Mouse (Mus musculus): ENCODE measurements around the gene Slc26a8. TPM values are rescaled to one million over a fixed set of nuclear protein-coding genes. Genes with fewer than 3 reads are reported as not detected.

Gene Slc26a8
- polyA plus RNA-seq, 1 experiment from 2014 or later, result 0.14 TPM

DNA sequence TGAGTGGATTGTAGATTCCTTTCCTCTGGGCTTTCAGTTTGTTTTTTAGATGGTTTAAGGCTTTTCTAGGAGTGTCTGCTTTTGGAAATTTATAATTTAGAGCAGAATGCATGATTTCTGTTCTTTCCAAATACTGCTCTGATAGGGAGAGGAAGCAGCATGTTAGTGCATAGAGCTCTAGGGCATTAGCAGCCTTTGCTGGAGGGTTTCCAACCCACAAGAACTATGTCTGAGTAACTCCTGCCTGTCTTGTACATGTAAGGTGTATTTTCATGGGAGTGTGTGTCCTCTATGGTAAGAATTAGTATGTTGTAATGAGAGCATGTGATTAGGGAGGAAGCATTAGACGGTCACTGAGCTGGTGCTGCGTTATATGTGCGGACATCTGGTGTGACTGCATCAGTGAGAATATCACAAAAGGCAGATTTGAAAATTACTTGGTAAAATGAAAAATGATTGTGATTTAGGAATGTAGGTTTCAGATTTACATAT, 17.1 kb upstream of the Slc26a8 start:
- H3K9ac ChIP-seq (ENCODE audit: low read depth, low read length), result no peak overlapping the region
- no peak overlapping the region for H3K4me3 ChIP-seq (ENCODE audit: low read depth, low read length)
- WGBS (ENCODE audit: insufficient replicate concordance), result 94% methylated on average over 3 of the region's 3 CpGs
- peaks cover 19% of the 10 kb centered on the region for H3K4me1 ChIP-seq (ENCODE audit: control insufficient read depth, insufficient read depth, low read length)
- ATAC-seq (replicated peaks; ENCODE audit: insufficient number of reproducible peaks, low FRiP score, low TSS enrichment), result no peak
- H3K27me3 ChIP-seq (ENCODE audit: control insufficient read depth, insufficient read depth, low read length), result no peaks in the 10 kb centered on the region
- no peak overlapping the region for H3K4me2 ChIP-seq
- peaks cover 3% of the 10 kb centered on the region; the same call in 1 of the 2 replicates for H3K36me3 ChIP-seq (ENCODE audit: control insufficient read depth, insufficient read depth, low read length)
- no peak overlapping the region for H3K27ac ChIP-seq (ENCODE audit: low read depth, low read length)
- H3K9me3 ChIP-seq (replicated peaks; ENCODE audit: control insufficient read depth, low read length), result no peaks in the 10 kb centered on the region

DNA sequence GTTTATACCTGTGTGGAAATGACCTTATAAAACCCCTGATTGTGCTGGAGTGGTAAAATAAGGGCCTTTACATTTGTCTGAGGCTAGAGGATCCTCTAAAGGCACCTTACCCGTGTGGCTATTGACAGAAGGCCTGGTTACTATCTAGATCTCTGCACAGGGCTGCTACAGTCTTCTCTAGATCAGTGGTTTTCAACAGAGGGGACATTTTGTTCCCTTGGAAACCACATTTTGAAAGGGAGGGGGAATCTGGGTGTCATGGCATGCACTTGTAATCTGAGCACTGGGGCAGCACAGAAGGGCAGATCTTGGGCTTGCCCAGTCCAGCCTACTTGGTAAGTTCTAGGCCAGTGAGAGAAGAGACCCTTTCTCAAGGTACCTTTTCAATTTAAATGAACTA, 16.7 kb upstream of the Slc26a8 start:
- no peak for ATAC-seq (replicated peaks; ENCODE audit: insufficient number of reproducible peaks, low FRiP score, low TSS enrichment)
- 24% methylated on average over 1 of the region's 1 CpGs for WGBS (ENCODE audit: insufficient replicate concordance)
- H3K9ac ChIP-seq (ENCODE audit: low read depth, low read length), result no peak overlapping the region
- peaks cover 5% of the 10 kb centered on the region; the same call in 1 of the 2 replicates for H3K36me3 ChIP-seq (ENCODE audit: control insufficient read depth, insufficient read depth, low read length)
- H3K27me3 ChIP-seq (ENCODE audit: control insufficient read depth, insufficient read depth, low read length), result no peaks in the 10 kb centered on the region
- H3K4me1 ChIP-seq (ENCODE audit: control insufficient read depth, insufficient read depth, low read length), result peaks cover 14% of the 10 kb centered on the region
- H3K9me3 ChIP-seq (replicated peaks; ENCODE audit: control insufficient read depth, low read length), result no peaks in the 10 kb centered on the region
- H3K4me3 ChIP-seq (ENCODE audit: low read depth, low read length), result no peak overlapping the region
- H3K27ac ChIP-seq (ENCODE audit: low read depth, low read length), result no peak overlapping the region
- H3K4me2 ChIP-seq, result no peak overlapping the region

DNA sequence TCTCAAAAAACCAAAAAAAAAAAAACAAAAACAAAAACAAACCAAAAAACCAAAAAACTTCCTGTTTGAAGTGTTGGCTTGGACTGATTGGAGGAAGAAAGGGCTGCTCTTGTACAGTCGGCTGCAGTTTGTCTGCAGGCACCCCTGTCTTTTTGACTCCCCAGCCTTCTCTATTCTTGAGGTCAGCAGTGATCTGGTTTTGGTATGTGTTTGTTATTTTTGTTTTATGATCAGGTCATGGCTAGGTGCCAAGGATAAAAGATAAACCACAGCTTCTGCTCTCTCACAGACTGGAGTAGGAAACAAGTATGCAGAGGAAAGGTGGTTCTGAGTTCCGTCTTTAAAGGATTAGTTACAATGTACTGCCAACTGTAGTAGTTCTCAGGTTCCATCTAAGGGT, 12.6 kb upstream of the Slc26a8 start:
- no peak for ATAC-seq (replicated peaks; ENCODE audit: insufficient number of reproducible peaks, low FRiP score, low TSS enrichment)
- Histone ChIP-seq H3K9me3 (replicated peaks; ENCODE audit: control insufficient read depth, low read length) (no peaks in the 10 kb centered on the region), H3K4me1 (ENCODE audit: control insufficient read depth, insufficient read depth, low read length) (peaks cover 15% of the 10 kb centered on the region), H3K27ac (ENCODE audit: low read depth, low read length) (peak overlapping the region; percentile 62; the same call in 1 of the 2 replicates), H3K4me3 (ENCODE audit: low read depth, low read length) (no peak overlapping the region), H3K4me2 (no peak overlapping the region), H3K9ac (ENCODE audit: low read depth, low read length) (no peak overlapping the region), H3K27me3 (ENCODE audit: control insufficient read depth, insufficient read depth, low read length) (no peaks in the 10 kb centered on the region), H3K36me3 (ENCODE audit: control insufficient read depth, insufficient read depth, low read length) (peaks cover 5% of the 10 kb centered on the region; the same call in 1 of the 2 replicates)
- WGBS (ENCODE audit: insufficient replicate concordance), result 51% methylated on average over 2 of the region's 2 CpGs

DNA sequence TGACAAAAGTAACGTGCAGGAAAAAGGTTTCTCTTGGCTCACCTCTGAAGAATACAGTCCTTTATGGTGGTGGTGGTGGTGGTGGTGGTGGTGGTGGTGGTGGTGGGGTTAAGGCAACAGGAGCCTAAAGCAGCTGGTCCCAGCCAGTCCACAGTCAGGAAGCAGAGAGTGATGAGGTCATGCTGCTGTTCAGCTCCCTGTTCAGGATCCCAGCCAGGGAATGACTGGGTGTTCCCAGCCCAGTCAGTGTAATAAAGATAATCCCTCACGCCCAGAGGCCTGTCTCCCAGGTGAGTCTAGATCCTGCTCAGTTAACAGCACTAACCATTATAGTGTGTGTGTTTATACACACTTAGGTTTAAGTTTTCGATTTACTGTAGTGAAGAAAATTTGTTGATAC, 11.7 kb upstream of the Slc26a8 start:
- Histone ChIP-seq H3K4me1 (ENCODE audit: control insufficient read depth, insufficient read depth, low read length) (peaks cover 23% of the 10 kb centered on the region), H3K27ac (ENCODE audit: low read depth, low read length) (no peak overlapping the region), H3K4me3 (ENCODE audit: low read depth, low read length) (no peak overlapping the region), H3K4me2 (no peak overlapping the region), H3K27me3 (ENCODE audit: control insufficient read depth, insufficient read depth, low read length) (no peaks in the 10 kb centered on the region), H3K9me3 (replicated peaks; ENCODE audit: control insufficient read depth, low read length) (no peaks in the 10 kb centered on the region), H3K36me3 (ENCODE audit: control insufficient read depth, insufficient read depth, low read length) (peaks cover 5% of the 10 kb centered on the region; the same call in 1 of the 2 replicates), H3K9ac (ENCODE audit: low read depth, low read length) (no peak overlapping the region)
- ATAC-seq (replicated peaks; ENCODE audit: insufficient number of reproducible peaks, low FRiP score, low TSS enrichment), result no peak
- WGBS (ENCODE audit: insufficient replicate concordance), result 86% methylated on average over 3 of the region's 3 CpGs

DNA sequence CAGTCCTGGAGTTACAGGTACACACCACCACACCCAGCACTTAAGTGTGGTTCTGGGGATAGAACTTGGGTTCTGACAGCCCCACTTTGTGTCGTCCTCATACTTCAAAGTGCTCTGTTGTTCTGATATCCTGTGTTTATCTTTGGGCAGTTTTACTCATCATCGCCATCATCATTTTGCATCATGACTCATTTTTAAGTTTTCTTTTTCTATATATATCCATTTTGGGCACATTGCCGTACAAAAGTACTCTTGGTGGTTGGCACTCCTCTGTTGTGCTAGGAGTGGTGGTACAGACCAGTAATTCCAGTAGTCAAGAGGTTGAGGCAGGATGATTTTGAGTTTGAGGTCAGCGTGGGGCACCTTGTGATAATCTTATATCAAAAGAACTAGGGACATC, 11.1 kb upstream of the Slc26a8 start:
- Histone ChIP-seq H3K36me3 (ENCODE audit: control insufficient read depth, insufficient read depth, low read length) (peaks cover 5% of the 10 kb centered on the region; the same call in 1 of the 2 replicates), H3K4me2 (no peak overlapping the region), H3K4me3 (ENCODE audit: low read depth, low read length) (no peak overlapping the region), H3K4me1 (ENCODE audit: control insufficient read depth, insufficient read depth, low read length) (peaks cover 26% of the 10 kb centered on the region), H3K9me3 (replicated peaks; ENCODE audit: control insufficient read depth, low read length) (no peaks in the 10 kb centered on the region), H3K9ac (ENCODE audit: low read depth, low read length) (no peak overlapping the region), H3K27me3 (ENCODE audit: control insufficient read depth, insufficient read depth, low read length) (no peaks in the 10 kb centered on the region), H3K27ac (ENCODE audit: low read depth, low read length) (no peak overlapping the region)
- 89% methylated on average over 4 of the region's 4 CpGs for WGBS (ENCODE audit: insufficient replicate concordance)
- no peak for ATAC-seq (replicated peaks; ENCODE audit: insufficient number of reproducible peaks, low FRiP score, low TSS enrichment)

DNA sequence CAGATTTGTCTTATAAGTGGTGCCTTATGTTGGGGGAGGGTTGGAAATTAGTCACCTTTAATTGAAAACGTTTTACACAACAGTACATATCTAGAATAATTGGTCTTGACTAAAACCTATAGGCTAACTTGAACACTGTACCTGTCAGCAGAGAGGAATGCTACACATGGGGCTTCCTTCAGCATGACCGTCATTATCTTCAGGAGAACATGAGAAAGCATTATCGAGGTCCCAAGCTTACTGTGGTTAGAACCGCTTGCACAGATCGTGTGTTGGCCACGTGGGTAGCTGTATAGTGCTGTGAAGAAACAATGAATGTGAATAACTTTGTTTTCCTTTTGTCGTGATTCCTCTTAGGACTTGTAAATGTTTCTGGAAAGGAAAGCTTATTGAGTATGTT, 9.8 kb upstream of the Slc26a8 start:
- Histone ChIP-seq H3K4me3 (ENCODE audit: low read depth, low read length) (no peak overlapping the region), H3K36me3 (ENCODE audit: control insufficient read depth, insufficient read depth, low read length) (peaks cover 5% of the 10 kb centered on the region; the same call in 1 of the 2 replicates), H3K9me3 (replicated peaks; ENCODE audit: control insufficient read depth, low read length) (no peaks in the 10 kb centered on the region), H3K4me2 (no peak overlapping the region), H3K27me3 (ENCODE audit: control insufficient read depth, insufficient read depth, low read length) (no peaks in the 10 kb centered on the region), H3K4me1 (ENCODE audit: control insufficient read depth, insufficient read depth, low read length) (peaks cover 29% of the 10 kb centered on the region), H3K9ac (ENCODE audit: low read depth, low read length) (no peak overlapping the region), H3K27ac (ENCODE audit: low read depth, low read length) (no peak overlapping the region)
- no peak for ATAC-seq (replicated peaks; ENCODE audit: insufficient number of reproducible peaks, low FRiP score, low TSS enrichment)
- 84% methylated on average over 7 of the region's 7 CpGs for WGBS (ENCODE audit: insufficient replicate concordance)

DNA sequence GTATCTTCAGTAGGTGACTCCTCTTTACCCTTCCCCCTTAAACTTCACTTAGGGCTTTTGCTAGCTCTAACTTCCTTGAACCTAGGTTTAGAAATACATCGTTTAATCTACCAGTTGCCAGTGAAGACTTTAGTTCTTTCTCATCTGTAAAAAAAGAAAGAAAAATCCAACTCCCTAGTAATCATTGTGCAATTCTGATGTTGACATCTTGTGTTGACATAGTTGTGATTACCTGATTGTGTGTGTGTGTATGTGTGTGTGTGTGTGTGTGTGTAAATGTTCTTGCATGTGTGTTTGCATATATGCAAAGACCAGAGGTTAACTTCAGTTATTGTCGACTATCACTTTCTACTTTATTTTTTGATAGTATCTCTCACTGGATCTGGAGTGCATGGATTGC, 8.6 kb upstream of the Slc26a8 start:
- H3K4me2 ChIP-seq, result no peak overlapping the region
- H3K4me1 ChIP-seq (ENCODE audit: control insufficient read depth, insufficient read depth, low read length), result peaks cover 31% of the 10 kb centered on the region
- no peak overlapping the region for H3K9ac ChIP-seq (ENCODE audit: low read depth, low read length)
- H3K27me3 ChIP-seq (ENCODE audit: control insufficient read depth, insufficient read depth, low read length), result no peaks in the 10 kb centered on the region
- peaks cover 5% of the 10 kb centered on the region; the same call in 1 of the 2 replicates for H3K36me3 ChIP-seq (ENCODE audit: control insufficient read depth, insufficient read depth, low read length)
- no peak overlapping the region for H3K27ac ChIP-seq (ENCODE audit: low read depth, low read length)
- no peak overlapping the region for H3K4me3 ChIP-seq (ENCODE audit: low read depth, low read length)
- no peaks in the 10 kb centered on the region for H3K9me3 ChIP-seq (replicated peaks; ENCODE audit: control insufficient read depth, low read length)
- WGBS (ENCODE audit: insufficient replicate concordance), result 80% methylated on average over 2 of the region's 2 CpGs
- ATAC-seq (replicated peaks; ENCODE audit: insufficient number of reproducible peaks, low FRiP score, low TSS enrichment), result no peak

DNA sequence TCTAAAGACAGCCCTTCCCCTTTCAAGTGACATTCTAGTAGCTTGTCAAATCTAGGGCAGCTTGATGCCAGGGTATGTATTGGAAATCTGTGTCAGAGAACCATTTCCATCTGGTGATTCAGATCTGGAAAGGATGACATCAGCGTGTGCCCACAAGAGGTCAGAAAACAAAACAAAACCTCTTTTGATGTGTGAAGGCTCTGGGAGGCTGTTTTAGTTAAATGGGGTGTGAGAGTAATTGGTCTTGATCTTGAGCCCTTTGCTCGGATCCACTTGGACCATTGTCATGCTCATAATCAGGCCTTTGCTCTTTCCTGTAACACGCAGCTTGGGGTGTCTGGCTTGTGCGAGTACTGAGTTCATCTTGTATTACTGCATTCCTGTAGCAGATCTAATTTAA, 8.2 kb upstream of the Slc26a8 start:
- no peak overlapping the region for H3K4me2 ChIP-seq
- no peak overlapping the region for H3K27ac ChIP-seq (ENCODE audit: low read depth, low read length)
- no peaks in the 10 kb centered on the region for H3K27me3 ChIP-seq (ENCODE audit: control insufficient read depth, insufficient read depth, low read length)
- H3K4me3 ChIP-seq (ENCODE audit: low read depth, low read length), result no peak overlapping the region
- peaks cover 35% of the 10 kb centered on the region for H3K4me1 ChIP-seq (ENCODE audit: control insufficient read depth, insufficient read depth, low read length)
- no peak for ATAC-seq (replicated peaks; ENCODE audit: insufficient number of reproducible peaks, low FRiP score, low TSS enrichment)
- peaks cover 5% of the 10 kb centered on the region; the same call in 1 of the 2 replicates for H3K36me3 ChIP-seq (ENCODE audit: control insufficient read depth, insufficient read depth, low read length)
- 60% methylated on average over 4 of the region's 4 CpGs for WGBS (ENCODE audit: insufficient replicate concordance)
- no peaks in the 10 kb centered on the region for H3K9me3 ChIP-seq (replicated peaks; ENCODE audit: control insufficient read depth, low read length)
- no peak overlapping the region for H3K9ac ChIP-seq (ENCODE audit: low read depth, low read length)
